9 mouse cellular contexts compared by ENCODE assay signal in the genomic region with DNA sequence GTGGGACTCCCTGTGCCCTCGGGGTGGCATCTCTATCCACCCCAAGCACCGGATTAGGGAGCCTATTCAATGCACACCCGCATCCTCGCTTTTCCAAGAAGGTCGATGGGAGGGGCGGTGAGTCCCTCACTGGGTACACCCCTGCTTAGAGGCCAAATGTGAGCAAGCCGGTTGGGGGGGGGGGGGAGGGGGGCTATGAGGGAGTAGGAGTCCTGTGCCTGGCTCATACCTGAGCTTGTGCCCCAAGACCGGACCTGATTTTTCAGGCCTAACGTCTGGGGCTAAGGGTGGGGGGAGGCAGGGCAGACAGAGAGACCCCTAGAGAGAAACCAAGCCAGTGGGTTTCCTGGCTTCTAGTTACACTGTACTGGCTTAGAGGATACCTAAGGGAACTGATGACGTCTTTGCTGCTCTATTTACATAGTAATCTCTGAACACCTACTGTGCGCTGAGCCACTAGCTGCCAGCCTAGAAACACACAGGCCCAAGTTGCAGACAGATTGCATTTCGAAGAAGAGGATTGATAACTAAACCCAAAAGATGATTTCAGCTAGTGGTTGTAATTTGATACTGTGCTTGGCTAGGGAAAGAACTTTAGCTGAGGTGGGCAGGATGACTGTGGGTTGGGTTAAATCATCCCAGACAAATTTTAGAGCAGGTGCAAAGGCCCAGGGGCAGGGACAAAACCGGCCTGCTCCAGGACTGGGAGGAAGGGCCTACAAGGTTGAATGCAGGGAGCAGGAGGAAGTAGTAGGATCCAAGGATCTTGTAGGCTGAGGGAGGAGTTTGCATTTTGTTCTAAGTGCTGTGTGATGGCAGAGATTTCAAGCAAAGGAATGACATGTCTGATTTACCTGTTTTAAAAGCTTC. TPM values are rescaled to one million over a fixed set of nuclear protein-coding genes. Genes with fewer than 3 reads are reported as not detected.
DNase-seq lines count a peak whose midpoint lies in the region; ATAC-seq lines count a peak whose summit lies in the region.
"Had no signal": no experiment of that assay in that cellular context is flagged by ENCODE, and none has a peak within 500 bp of the region (broad histone marks: within the 10 kb centered on the region; RNA-seq: fewer than 3 reads in every experiment).

No protein-coding gene starts in this region.

- H3K4me2 ChIP-seq in embryonic facial prominence, embryonic 13.5 days: peak overlapping the region; percentile 73

- H3K9ac ChIP-seq in embryonic facial prominence, embryonic 13.5 days: peak overlapping the region; percentile 66

- peak; percentile 47 for DNase-seq in embryo, embryonic 9.5 days (ENCODE audit: extremely low spot score)
- DNase-seq in embryo, embryonic 10.5 days (ENCODE audit: low spot score): no peak
- peak; percentile 49 for DNase-seq in kidney, adult 18-20 months
- DNase-seq in midbrain, embryonic 10.5 days (ENCODE audit: low spot score): no peak
- no peak for DNase-seq in ovary, postnatal 10 days (ENCODE audit: low spot score)
- DNase-seq in adrenal gland, adult (ENCODE audit: inconsistent age in 2 of 2, low spot score in 1 of 2): no peak
- DNase-seq in left cerebral cortex, adult 11 months (ENCODE audit: low spot score): no peak
- DNase-seq: thymus, adult 18-20 months had no signal

- H3K36me3 ChIP-seq in embryonic facial prominence, embryonic 13.5 days: no peaks in the 10 kb centered on the region
- no peaks in the 10 kb centered on the region for H3K36me3 ChIP-seq in midbrain, embryonic 10.5 days

- 14% methylated on average over 13 of the region's 13 CpGs for WGBS in embryonic facial prominence, embryonic 13.5 days
- 15% methylated on average over 13 of the region's 13 CpGs for whole genome bisulfite sequencing in midbrain, embryonic 10.5 days

- H3K9me3 ChIP-seq in embryonic facial prominence, embryonic 13.5 days: no peaks in the 10 kb centered on the region
- H3K9me3 ChIP-seq in midbrain, embryonic 10.5 days (replicated peaks): no peaks in the 10 kb centered on the region

- H3K27ac ChIP-seq in embryonic facial prominence, embryonic 13.5 days: no peak overlapping the region
- peak overlapping the region; percentile 84 for H3K27ac ChIP-seq in midbrain, embryonic 10.5 days (replicated peaks)

- 0 out of 2 replicates have a peak, but pooled peaks cover 4% of the 10 kb centered on the region for H3K27me3 ChIP-seq in embryonic facial prominence, embryonic 13.5 days
- peaks cover 54% of the 10 kb centered on the region for H3K27me3 ChIP-seq in midbrain, embryonic 10.5 days (ENCODE audit: low read depth, poor library complexity, severe bottlenecking)

- H3K4me1 ChIP-seq in embryonic facial prominence, embryonic 13.5 days: peaks cover 31% of the 10 kb centered on the region
- peaks cover 77% of the 10 kb centered on the region for H3K4me1 ChIP-seq in midbrain, embryonic 10.5 days

- peak overlapping the region; percentile 36 for H3K4me3 ChIP-seq in embryonic facial prominence, embryonic 13.5 days
- peak overlapping the region; percentile 54 for H3K4me3 ChIP-seq in midbrain, embryonic 10.5 days

- ATAC-seq in embryonic facial prominence, embryonic 13.5 days (ENCODE audit: insufficient number of reproducible peaks, insufficient read depth, low FRiP score, low TSS enrichment, low read depth): no peak

RNA-seq across cellular contexts. Expression of a gene that starts 20.7 kb away (rescaled TPM):
- 6.0 and 7.1 TPM in 2 replicates for polyA plus RNA-seq in embryonic facial prominence, embryonic 13.5 days (2015; fragmentation: Nextera tagmentation; extraction: Ambion mirVana)
- polyA plus RNA-seq in midbrain, embryonic 10.5 days (2016; fragmentation: Nextera tagmentation; extraction: Ambion mirVana): 2.3 and 3.0 TPM in 2 replicates

RNA-seq across cellular contexts. Expression of a gene that starts 23.3 kb away (rescaled TPM):
- 20.8 and 24.5 TPM in 2 replicates for polyA plus RNA-seq in embryonic facial prominence, embryonic 13.5 days (2015; fragmentation: Nextera tagmentation; extraction: Ambion mirVana)
- 25.4 and 27.3 TPM in 2 replicates for polyA plus RNA-seq in midbrain, embryonic 10.5 days (2016; fragmentation: Nextera tagmentation; extraction: Ambion mirVana)

RNA-seq across cellular contexts. Expression of a gene that starts 35.7 kb away (rescaled TPM):
- 28.7 and 30.4 TPM in 2 replicates for polyA plus RNA-seq in embryonic facial prominence, embryonic 13.5 days (2015; fragmentation: Nextera tagmentation; extraction: Ambion mirVana)
- 33.5 and 37.6 TPM in 2 replicates for polyA plus RNA-seq in midbrain, embryonic 10.5 days (2016; fragmentation: Nextera tagmentation; extraction: Ambion mirVana)

RNA-seq across cellular contexts. Expression of a gene that starts 45.0 kb away (rescaled TPM):
- polyA plus RNA-seq in embryonic facial prominence, embryonic 13.5 days (2015; fragmentation: Nextera tagmentation; extraction: Ambion mirVana): 8.2 and 9.7 TPM in 2 replicates
- polyA plus RNA-seq in midbrain, embryonic 10.5 days (2016; fragmentation: Nextera tagmentation; extraction: Ambion mirVana): 0.32 and 0.57 TPM in 2 replicates

Comparison
In these comparisons a context has a peak if more than half of its experiments do, and no peak if none do; other contexts are left out.
1. DNase-seq: peak in embryo, embryonic 9.5 days (single experiment) and kidney, adult 18-20 months (single experiment); none in embryo, embryonic 10.5 days (single experiment), midbrain, embryonic 10.5 days (single experiment), ovary, postnatal 10 days (single experiment), adrenal gland, adult (0 of 2) and left cerebral cortex, adult 11 months (single experiment).